Mouse (Mus musculus) liver, adult 2 months (tissue): Measurements from ENCODE around the gene Cd300e.

Experiments used
- CTCF ChIP-seq: fragments of 200-500 bp; IDR thresholded peaks from 2 replicates; pipeline ENCODE4 v1.5.1; 2011; ENCODE audit warnings: low read depth, low read length, control low read depth
- POLR2A ChIP-seq: fragments of 200-500 bp; IDR thresholded peaks from 2 replicates; pipeline ENCODE4 v1.6.1; 2011; ENCODE audit warnings: low read length, control low read depth; ENCODE audit not compliant: insufficient read depth; ENCODE audit errors: extremely low read depth

DNA sequence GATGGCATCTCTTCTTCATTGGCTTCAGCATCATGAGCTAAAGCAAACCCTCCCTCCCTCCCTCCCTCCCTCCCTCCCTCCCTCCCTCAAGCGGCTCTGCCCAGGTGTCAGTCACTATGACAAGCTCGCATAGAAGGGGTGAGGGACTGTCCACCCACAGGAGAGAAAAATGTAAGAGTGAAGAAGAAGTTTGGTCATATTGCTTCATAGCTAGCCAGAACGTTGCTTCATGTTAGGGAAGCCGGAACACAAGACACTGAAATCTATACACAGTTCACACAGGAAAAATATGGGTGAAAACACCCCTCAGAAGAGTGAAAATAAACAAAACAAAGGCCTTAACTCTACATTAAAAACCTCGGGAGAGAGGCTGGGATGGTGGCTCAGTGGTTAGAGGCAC is 48.3 kb upstream of the Cd300e start:
- no peak for TF ChIP-seq CTCF
- TF ChIP-seq POLR2A, result no peak
